Mouse (Mus musculus) embryonic facial prominence, embryonic 11.5 days (tissue): ENCODE results near the gene Snx25. TPM values are rescaled to one million over a fixed set of nuclear protein-coding genes. Genes with fewer than 3 reads are reported as not detected.

Experiments used
- ATAC-seq: fragments of 200-750 bp; cut with Nextera tagmentation; replicated peaks from 2 replicates; pipeline ENCODE4 v1.8.0; 2017; ENCODE audit warnings: low read depth; ENCODE audit not compliant: insufficient number of reproducible peaks, low FRiP score, low TSS enrichment
- DNase-seq: peaks from one replicate; pipeline ENCODE4 v3.0.0-alpha.2; 2015; ENCODE audit warnings: low spot score
- H3K27ac ChIP-seq: fragments of 300-500 bp; sonication (generic); replicated peaks from 2 replicates; pipeline ENCODE4 v1.5.1; 2014; ENCODE audit warnings: mild to moderate bottlenecking, low read depth, low read length, control low read depth
- H3K27me3 ChIP-seq: fragments of 300-500 bp; sonication (generic); 2 replicates; pipeline ENCODE4 v1.6.1; 2014; ENCODE audit warnings: mild to moderate bottlenecking, low read length, moderate library complexity, mixed read lengths; ENCODE audit not compliant: control insufficient read depth, insufficient read depth
- H3K36me3 ChIP-seq: fragments of 300-500 bp; sonication (generic); replicated peaks from 2 replicates; pipeline ENCODE4 v1.6.1; 2014; ENCODE audit warnings: low read depth, mild to moderate bottlenecking, low read length, moderate library complexity, mixed read lengths; ENCODE audit not compliant: control insufficient read depth, insufficient read depth
- H3K4me1 ChIP-seq: fragments of 300-500 bp; sonication (generic); 2 replicates; pipeline ENCODE4 v1.6.1; 2014; ENCODE audit warnings: low read length, mixed read lengths; ENCODE audit not compliant: control insufficient read depth, insufficient read depth
- H3K4me2 ChIP-seq: fragments of 300-500 bp; sonication (generic); 2 replicates; pipeline ENCODE4 v1.6.1; 2014; ENCODE audit warnings: low read depth, mild to moderate bottlenecking, control low read depth, low read length, moderate library complexity
- H3K4me3 ChIP-seq: fragments of 300-500 bp; sonication (generic); 2 replicates; pipeline ENCODE4 v1.5.1; 2014; ENCODE audit warnings: low read depth, low read length, control low read depth
- H3K9ac ChIP-seq: fragments of 300-500 bp; sonication (generic); replicated peaks from 2 replicates; pipeline ENCODE4 v1.6.1; 2014; ENCODE audit warnings: mild to moderate bottlenecking, control low read depth, low read length
- H3K9me3 ChIP-seq: fragments of 300-500 bp; sonication (generic); replicated peaks from 2 replicates; pipeline ENCODE4 v1.6.1; 2016; ENCODE audit warnings: mild to moderate bottlenecking, low read length, inconsistent platforms, mixed read lengths; ENCODE audit not compliant: control insufficient read depth
- WGBS: fragments of 180-500 bp; shearing (Covaris S2); extraction: QIAGEN DNeasy Blood & Tissue Kit; methylation state at CpG from one replicate; pipeline ENCODE4 v1.1.7; 2014; 5-methylcytosine and 5-hydroxymethylcytosine counted together
- polyA plus RNA-seq: library from polyadenylated mRNA; unstranded; fragments of >200 nt; fragmentation: Nextera tagmentation; extraction: Ambion mirVana; gene quantifications from 2 replicates; pipeline ENCODE4 v1.2.1, GENCODE M21; 2014

Snx25 gene
- 6.5 and 7.4 TPM in 2 replicates for polyA plus RNA-seq

- Histone ChIP-seq H3K4me3 (peak within 1 kb of the TSS; percentile 79), H3K9ac (peak within 1 kb of the TSS; percentile 85), H3K27ac (no peak within 1 kb of the TSS; the same call in 1 of the 2 replicates), H3K9me3 (no peaks in the 10 kb centered on the region), H3K4me1 (no peaks in the 10 kb centered on the region), H3K4me2 (peak within 1 kb of the TSS; percentile 93), H3K36me3 (no peaks in the 10 kb centered on the region), H3K27me3 (no peaks in the 10 kb centered on the region)
- DNase-seq: peak; percentile 83
- WGBS: 3% methylated on average over 66 of the region's 103 CpGs
- ATAC-seq: peak; percentile 64
Observed at GRCm38 (mm10) chr8:46152064-46153031, at the start of gene Snx25. Snx25 (minus strand) TSS chr8:46152159.

DNA sequence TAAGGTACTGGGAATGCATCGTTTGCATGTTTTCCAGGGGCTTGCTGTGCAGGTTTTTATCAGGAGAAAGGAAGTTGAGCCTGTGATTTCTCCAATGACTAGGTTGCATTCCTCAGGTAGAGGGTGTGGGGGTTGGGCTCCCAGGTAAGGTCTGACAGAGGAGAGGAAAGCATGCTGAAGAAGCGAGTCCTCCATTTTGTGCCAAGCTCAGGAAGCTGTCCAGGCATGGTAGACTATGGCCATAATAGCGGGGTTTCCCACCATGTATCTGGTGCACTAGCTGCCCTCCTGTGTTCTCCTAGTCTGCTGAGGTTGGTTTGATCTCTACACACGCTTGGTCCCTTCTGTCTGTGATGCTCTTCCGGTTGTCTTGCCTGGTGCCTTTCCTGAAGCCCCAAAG, 45.7 kb upstream of the Snx25 start:
- H3K36me3 ChIP-seq: no peaks in the 10 kb centered on the region
- 78% methylated on average over 5 of the region's 5 CpGs for WGBS
- H3K9ac ChIP-seq: no peak overlapping the region
- DNase-seq (no peak), ATAC-seq (no peak)
- H3K4me3 ChIP-seq: no peak overlapping the region
- no peaks in the 10 kb centered on the region for H3K9me3 ChIP-seq
- no peak overlapping the region for H3K4me2 ChIP-seq
- no peaks in the 10 kb centered on the region for H3K27me3 ChIP-seq
- no peaks in the 10 kb centered on the region for H3K4me1 ChIP-seq
- H3K27ac ChIP-seq: no peak overlapping the region

DNA sequence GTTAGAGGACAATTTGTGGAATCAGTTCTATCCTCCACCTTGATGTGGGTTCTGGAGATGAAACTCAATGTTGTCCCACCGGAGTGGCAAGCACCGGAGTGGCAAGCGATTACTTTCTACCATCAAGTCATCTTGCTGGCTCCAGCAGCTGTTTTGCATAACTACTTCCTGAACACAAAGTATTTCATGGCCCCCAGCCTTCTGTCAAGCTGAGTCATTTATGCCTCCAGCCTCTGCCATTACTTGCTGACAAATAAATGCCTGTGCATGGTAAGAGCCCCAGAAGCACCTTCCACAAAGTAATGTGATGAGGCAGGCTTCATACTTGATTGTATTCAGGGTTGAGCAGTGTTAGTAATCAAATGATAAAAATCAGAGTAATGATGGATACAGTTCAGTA, 44.9 kb upstream of the Snx25 start:
- Histone ChIP-seq H3K27me3 (no peaks in the 10 kb centered on the region), H3K36me3 (no peaks in the 10 kb centered on the region), H3K4me1 (no peaks in the 10 kb centered on the region), H3K4me2 (no peak overlapping the region), H3K9ac (no peak overlapping the region), H3K27ac (no peak overlapping the region), H3K4me3 (no peak overlapping the region), H3K9me3 (no peaks in the 10 kb centered on the region)
- WGBS: 83% methylated on average over 3 of the region's 3 CpGs
- DNase-seq: no peak
- no peak for ATAC-seq

DNA sequence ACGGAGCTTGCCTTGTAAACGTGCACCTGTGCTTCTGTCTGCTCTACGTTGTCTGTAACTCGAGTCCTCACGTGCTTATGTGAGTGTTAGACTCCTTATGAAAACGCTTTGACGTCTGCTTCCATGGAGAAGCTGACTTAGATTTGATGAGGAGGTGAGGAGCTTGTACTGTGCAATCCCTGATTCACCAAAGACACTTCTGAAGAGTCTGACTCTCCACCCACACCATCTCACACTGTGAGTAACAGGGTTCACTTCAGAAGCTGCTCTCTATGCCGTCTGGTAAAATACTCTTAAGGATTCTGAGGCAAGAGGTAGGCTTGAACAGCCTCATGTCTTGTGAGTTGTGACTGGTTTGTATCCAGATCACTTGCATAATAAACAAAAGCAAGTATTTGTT, 41.1 kb upstream of the Snx25 start:
- no peaks in the 10 kb centered on the region for H3K4me1 ChIP-seq
- H3K4me3 ChIP-seq: no peak overlapping the region
- WGBS: 83% methylated on average over 8 of the region's 8 CpGs
- H3K9ac ChIP-seq: no peak overlapping the region
- ATAC-seq (no peak), DNase-seq (no peak)
- no peak overlapping the region for H3K4me2 ChIP-seq
- no peaks in the 10 kb centered on the region for H3K9me3 ChIP-seq
- no peaks in the 10 kb centered on the region for H3K27me3 ChIP-seq
- H3K36me3 ChIP-seq: no peaks in the 10 kb centered on the region
- H3K27ac ChIP-seq: no peak overlapping the region

- ATAC-seq (no peak), DNase-seq (peak; percentile 77)
- Histone ChIP-seq H3K9ac (no peak overlapping the region), H3K9me3 (no peaks in the 10 kb centered on the region), H3K4me1 (no peaks in the 10 kb centered on the region), H3K4me2 (no peak overlapping the region), H3K27me3 (no peaks in the 10 kb centered on the region), H3K4me3 (no peak overlapping the region), H3K36me3 (no peaks in the 10 kb centered on the region; the same call in 1 of the 2 replicates), H3K27ac (no peak overlapping the region)
- whole genome bisulfite sequencing: 3% methylated on average over 2 of the region's 2 CpGs
Observed at GRCm38 (mm10) chr8:46185361-46185760, 33.4 kb upstream of the Snx25 start.

DNA sequence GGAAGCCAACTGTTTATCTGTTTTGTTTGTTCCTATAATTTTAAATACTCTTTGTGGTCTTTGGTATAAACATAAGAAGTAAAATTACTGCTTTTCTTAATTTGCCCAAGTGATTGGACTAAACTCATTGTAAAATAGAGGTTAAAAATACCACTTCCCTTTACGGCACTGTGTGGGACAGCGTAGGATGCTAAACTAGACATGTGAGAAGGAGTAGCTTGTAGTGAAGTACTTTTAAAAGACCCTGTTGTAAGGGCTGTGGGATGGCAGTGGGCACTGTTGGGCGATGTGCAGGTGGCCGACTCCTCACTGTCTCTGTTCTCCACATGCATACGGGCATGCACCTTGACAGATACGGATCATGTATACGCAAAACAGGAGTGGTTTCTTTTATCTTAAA, 28.2 kb upstream of the Snx25 start:
- no peak overlapping the region for H3K4me3 ChIP-seq
- no peak overlapping the region for H3K27ac ChIP-seq
- no peak overlapping the region for H3K4me2 ChIP-seq
- no peaks in the 10 kb centered on the region for H3K4me1 ChIP-seq
- no peaks in the 10 kb centered on the region; the same call in 1 of the 2 replicates for H3K36me3 ChIP-seq
- 88% methylated on average over 7 of the region's 7 CpGs for WGBS
- no peak for ATAC-seq
- H3K9me3 ChIP-seq: no peaks in the 10 kb centered on the region
- no peaks in the 10 kb centered on the region for H3K27me3 ChIP-seq
- no peak overlapping the region for H3K9ac ChIP-seq
- no peak for DNase-seq

GRCm38 (mm10) chr8:46173651-46174050, 21.7 kb upstream of the Snx25 start:
- Histone ChIP-seq H3K4me3 (no peak overlapping the region), H3K27me3 (no peaks in the 10 kb centered on the region), H3K4me1 (no peaks in the 10 kb centered on the region), H3K9ac (no peak overlapping the region), H3K4me2 (no peak overlapping the region), H3K9me3 (no peaks in the 10 kb centered on the region), H3K36me3 (peaks cover 4% of the 10 kb centered on the region), H3K27ac (no peak overlapping the region)
- WGBS: 79% methylated on average over 2 of the region's 2 CpGs
- ATAC-seq: no peak
- no peak for DNase-seq

GRCm38 (mm10) chr8:46163870-46164190, 11.9 kb upstream of the Snx25 start:
- no peaks in the 10 kb centered on the region for H3K4me1 ChIP-seq
- DNase-seq (no peak), ATAC-seq (no peak; the same call in 1 of the 2 replicates)
- H3K27me3 ChIP-seq: no peaks in the 10 kb centered on the region
- WGBS: under 1% methylated on average over 25 of the region's 25 CpGs
- H3K9me3 ChIP-seq: no peaks in the 10 kb centered on the region
- peak overlapping the region; percentile 88 for H3K9ac ChIP-seq
- H3K27ac ChIP-seq: peak overlapping the region; percentile 78
- peak overlapping the region; percentile 66 for H3K4me2 ChIP-seq
- H3K4me3 ChIP-seq: peak overlapping the region; percentile 76
- no peaks in the 10 kb centered on the region for H3K36me3 ChIP-seq
